Mouse (Mus musculus) embryonic facial prominence, embryonic 14.5 days (tissue): ENCODE results near the gene Pigl. TPM values are rescaled to one million over a fixed set of nuclear protein-coding genes. Genes with fewer than 3 reads are reported as not detected.
A peak's percentile ranks its signal among the peaks of the same experiment; 100 is the strongest.

Experiments used
- ATAC-seq: fragments of 200-750 bp; cut with Nextera tagmentation; 2 replicates; pipeline ENCODE4 v1.8.0; 2017; ENCODE audit warnings: low read depth, moderate number of reproducible peaks, moderate TSS enrichment
- DNase-seq: peaks from one replicate; pipeline ENCODE4 v3.0.0-alpha.2; 2015; ENCODE audit warnings: low spot score
- H3K27ac ChIP-seq: fragments of 300-500 bp; sonication (generic); replicated peaks from 2 replicates; pipeline ENCODE4 v1.5.1; 2014; ENCODE audit warnings: low read depth, mild to moderate bottlenecking, low read length, moderate library complexity
- H3K27me3 ChIP-seq: fragments of 300-500 bp; sonication (generic); replicated peaks from 2 replicates; pipeline ENCODE4 v1.6.1; 2014; ENCODE audit warnings: low read length; ENCODE audit not compliant: control insufficient read depth, insufficient read depth
- H3K36me3 ChIP-seq: fragments of 300-500 bp; sonication (generic); 2 replicates; pipeline ENCODE4 v1.6.1; 2014; ENCODE audit warnings: low read length, mixed read lengths; ENCODE audit not compliant: control insufficient read depth, insufficient read depth
- H3K4me1 ChIP-seq: fragments of 300-500 bp; sonication (generic); 2 replicates; pipeline ENCODE4 v1.6.1; 2014; ENCODE audit warnings: antibody characterized with exemption, low read length; ENCODE audit not compliant: control insufficient read depth, insufficient read depth
- H3K4me2 ChIP-seq: fragments of 300-500 bp; sonication (generic); 2 replicates; pipeline ENCODE4 v1.6.1; 2014; ENCODE audit warnings: low read depth, mild to moderate bottlenecking, low read length, moderate library complexity, mixed read lengths
- H3K4me3 ChIP-seq: fragments of 300-500 bp; sonication (generic); 2 replicates; pipeline ENCODE4 v1.5.1; 2014; ENCODE audit warnings: low read depth, mild to moderate bottlenecking, low read length
- H3K9ac ChIP-seq: fragments of 300-500 bp; sonication (generic); 2 replicates; pipeline ENCODE4 v1.6.1; 2014; ENCODE audit warnings: low read depth, mild to moderate bottlenecking, low read length, moderate library complexity, mixed read lengths
- H3K9me3 ChIP-seq: fragments of 300-500 bp; sonication (generic); 2 replicates; pipeline ENCODE4 v1.6.1; 2016; ENCODE audit warnings: low read length; ENCODE audit not compliant: control insufficient read depth
- WGBS: fragments of 180-500 bp; shearing (Covaris S2); extraction: QIAGEN DNeasy Blood & Tissue Kit; methylation state at CpG from one replicate; pipeline ENCODE4 v1.1.7; 2014; 5-methylcytosine and 5-hydroxymethylcytosine counted together
- polyA plus RNA-seq: library from polyadenylated mRNA; unstranded; fragments of >200 nt; fragmentation: Nextera tagmentation; extraction: Ambion mirVana; gene quantifications from 2 replicates; pipeline ENCODE4 v1.2.1, GENCODE M21; 2014

The Pigl gene
- polyA plus RNA-seq, 1 experiment from 2014 or later = 6.6 TPM

DNA sequence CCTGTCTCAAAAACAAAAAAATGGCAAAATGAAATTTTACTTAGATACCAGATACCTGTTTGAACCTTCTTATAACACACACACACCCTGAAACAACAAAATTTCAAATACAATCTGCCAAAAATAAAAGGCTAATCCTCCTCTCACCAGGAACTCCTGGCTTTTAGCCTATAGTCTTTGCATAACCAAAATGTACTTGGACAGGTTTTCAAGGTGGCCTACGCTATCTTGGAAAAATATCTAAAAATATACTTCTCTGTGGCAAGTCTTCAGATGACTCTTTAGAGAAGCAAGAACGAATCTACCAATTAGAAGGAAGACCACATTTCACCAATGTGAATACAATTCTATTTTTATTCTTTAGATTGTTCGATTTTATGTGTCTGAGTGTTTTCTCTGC lies 12.5 kb upstream of the Pigl start:
- peaks cover 23% of the 10 kb centered on the region for H3K36me3 ChIP-seq
- H3K27me3 ChIP-seq = no peaks in the 10 kb centered on the region
- 93% methylated on average over 3 of the region's 3 CpGs for WGBS
- H3K4me1 ChIP-seq = no peaks in the 10 kb centered on the region
- no peak for DNase-seq
- ATAC-seq = no peak
- H3K4me2 ChIP-seq = no peak overlapping the region
- no peak overlapping the region for H3K9ac ChIP-seq
- no peak overlapping the region for H3K27ac ChIP-seq
- no peaks in the 10 kb centered on the region for H3K9me3 ChIP-seq
- no peak overlapping the region for H3K4me3 ChIP-seq

DNA sequence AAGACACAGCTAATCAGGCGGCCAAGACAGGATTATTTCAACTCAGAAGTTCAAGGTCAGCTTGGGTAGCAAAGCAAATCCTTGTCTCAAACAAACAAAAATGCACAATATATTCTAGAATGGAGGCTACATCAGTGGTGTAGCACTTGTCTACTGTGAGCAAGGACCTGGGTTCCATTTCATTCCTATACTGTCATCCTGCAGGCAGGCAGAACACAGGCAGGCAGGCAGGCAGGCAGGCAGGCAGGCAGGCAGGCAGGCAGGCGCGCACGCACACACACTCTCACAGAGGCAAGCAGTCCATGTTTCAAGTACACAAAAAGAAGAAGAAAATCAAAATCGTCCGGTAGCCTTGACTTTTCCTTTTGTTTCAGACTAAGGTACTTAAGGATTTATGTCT lies 9.3 kb upstream of the Pigl start:
- ATAC-seq = no peak
- H3K9ac ChIP-seq = no peak overlapping the region
- 95% methylated on average over 6 of the region's 6 CpGs for WGBS

DNA sequence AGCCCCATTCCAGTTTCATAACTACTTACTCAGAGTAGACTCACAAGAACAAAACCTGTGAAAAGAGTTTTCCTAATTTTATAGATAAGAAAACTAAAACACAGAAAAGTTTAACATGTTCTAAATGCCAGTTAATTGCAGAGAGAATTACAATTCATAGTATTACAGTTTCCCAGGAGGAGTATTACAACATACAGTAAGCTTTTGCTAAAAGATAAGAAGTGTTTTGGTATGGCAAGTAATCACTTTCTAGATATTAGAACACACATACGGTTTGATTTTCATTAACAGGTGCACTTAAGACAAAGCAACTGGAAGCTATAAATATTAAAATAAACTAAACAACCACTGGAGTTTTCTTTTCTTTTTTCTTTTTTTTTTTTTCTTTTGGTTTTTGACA lies 3.1 kb upstream of the Pigl start:
- Histone ChIP-seq H3K9ac (no peak overlapping the region), H3K27ac (no peak overlapping the region), H3K4me1 (peaks cover 3% of the 10 kb centered on the region; the same call in 1 of the 2 replicates), H3K36me3 (0 out of 2 replicates have a peak, but pooled peaks cover 4% of the 10 kb centered on the region), H3K4me3 (no peak overlapping the region), H3K9me3 (no peaks in the 10 kb centered on the region), H3K4me2 (peak overlapping the region; percentile 87), H3K27me3 (no peaks in the 10 kb centered on the region)
- ATAC-seq (no peak), DNase-seq (no peak)
- WGBS = 69% methylated on average over 1 of the region's 1 CpGs

More for the DNA sequence above, 9.3 kb upstream of the Pigl start:
- Histone ChIP-seq H3K9me3 (no peaks in the 10 kb centered on the region), H3K4me1 (no peaks in the 10 kb centered on the region), H3K27ac (no peak overlapping the region), H3K27me3 (no peaks in the 10 kb centered on the region), H3K36me3 (peaks cover 25% of the 10 kb centered on the region), H3K4me3 (no peak overlapping the region), H3K4me2 (no peak overlapping the region)
- no peak for DNase-seq

DNA sequence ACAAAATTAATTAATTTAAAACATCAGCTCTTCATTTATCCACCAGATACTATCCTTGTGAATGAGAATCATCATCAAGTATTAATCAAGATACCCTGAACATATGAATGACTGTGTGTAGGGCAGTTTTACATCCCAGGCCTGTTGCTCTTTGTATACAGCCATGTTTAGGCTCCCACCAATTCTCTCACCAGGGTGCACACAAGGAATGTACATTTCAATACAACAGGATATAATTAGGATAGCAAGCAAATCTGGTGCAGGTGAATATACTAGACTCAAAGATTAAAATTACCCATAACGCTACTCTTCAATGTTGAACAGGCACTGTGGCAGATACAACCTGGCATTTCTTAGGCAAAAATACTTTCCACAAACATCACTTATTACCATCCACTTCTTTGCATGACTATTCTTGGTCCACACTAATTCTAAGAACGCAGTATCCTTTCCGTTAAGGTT lies 2.2 kb upstream of the Pigl start:
- H3K9ac ChIP-seq = peak overlapping the region; percentile 99
- no peak for ATAC-seq
- H3K27ac ChIP-seq = no peak overlapping the region
- peak overlapping the region; percentile 97 for H3K4me3 ChIP-seq
- H3K4me1 ChIP-seq = peaks cover 3% of the 10 kb centered on the region; the same call in 1 of the 2 replicates
- peak; percentile 14 for DNase-seq
- H3K27me3 ChIP-seq = no peaks in the 10 kb centered on the region
- no peaks in the 10 kb centered on the region for H3K9me3 ChIP-seq
- no peaks in the 10 kb centered on the region for H3K36me3 ChIP-seq
- H3K4me2 ChIP-seq = peak overlapping the region; percentile 87
- WGBS = 6% methylated on average over 3 of the region's 3 CpGs

DNA sequence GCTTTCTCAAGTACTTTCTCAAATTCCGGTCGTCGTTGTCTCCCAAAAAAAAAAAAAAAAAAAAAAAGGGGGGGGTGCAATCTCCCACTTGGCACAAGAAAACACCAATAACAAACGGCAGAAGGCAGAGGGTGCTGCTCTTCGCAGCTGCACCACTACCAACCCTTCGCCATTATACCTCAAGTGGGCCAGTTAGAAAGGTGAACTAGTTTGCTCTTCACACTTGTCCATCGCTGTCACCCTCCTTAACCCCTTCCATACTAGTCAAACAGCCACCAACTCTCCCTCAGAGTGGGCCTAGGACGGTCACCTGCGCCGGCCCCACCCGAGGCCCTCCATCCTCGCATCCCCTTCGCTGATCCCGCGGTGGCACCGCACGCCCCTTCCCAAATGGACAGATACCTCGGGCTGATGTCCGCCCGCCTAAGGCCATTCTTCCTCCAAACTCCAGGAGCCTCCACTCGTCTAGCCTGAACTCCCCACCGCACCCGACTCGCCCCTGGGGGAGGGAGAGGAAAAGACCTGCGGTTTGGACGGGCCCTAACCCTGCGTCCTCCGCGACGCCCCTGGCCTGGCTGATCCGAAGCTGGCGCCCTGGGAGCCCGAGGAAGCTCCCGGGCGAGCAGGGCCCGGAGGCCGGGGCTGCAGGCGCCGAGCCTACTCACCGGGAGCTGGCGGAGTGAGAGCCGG lies 1.6 kb upstream of the Pigl start:
- peak; percentile 76 for ATAC-seq
- H3K36me3 ChIP-seq = 0 out of 2 replicates have a peak, but pooled peaks cover 1% of the 10 kb centered on the region
- H3K9me3 ChIP-seq = no peaks in the 10 kb centered on the region
- H3K9ac ChIP-seq = peak overlapping the region; percentile 99
- no peaks in the 10 kb centered on the region for H3K27me3 ChIP-seq
- peak overlapping the region; percentile 87 for H3K4me2 ChIP-seq
- H3K4me3 ChIP-seq = peak overlapping the region; percentile 97
- peak overlapping the region; percentile 97 for H3K27ac ChIP-seq
- peaks cover 3% of the 10 kb centered on the region; the same call in 1 of the 2 replicates for H3K4me1 ChIP-seq
- under 1% methylated on average over 30 of the region's 42 CpGs for WGBS
- DNase-seq = peak; percentile 74

DNA sequence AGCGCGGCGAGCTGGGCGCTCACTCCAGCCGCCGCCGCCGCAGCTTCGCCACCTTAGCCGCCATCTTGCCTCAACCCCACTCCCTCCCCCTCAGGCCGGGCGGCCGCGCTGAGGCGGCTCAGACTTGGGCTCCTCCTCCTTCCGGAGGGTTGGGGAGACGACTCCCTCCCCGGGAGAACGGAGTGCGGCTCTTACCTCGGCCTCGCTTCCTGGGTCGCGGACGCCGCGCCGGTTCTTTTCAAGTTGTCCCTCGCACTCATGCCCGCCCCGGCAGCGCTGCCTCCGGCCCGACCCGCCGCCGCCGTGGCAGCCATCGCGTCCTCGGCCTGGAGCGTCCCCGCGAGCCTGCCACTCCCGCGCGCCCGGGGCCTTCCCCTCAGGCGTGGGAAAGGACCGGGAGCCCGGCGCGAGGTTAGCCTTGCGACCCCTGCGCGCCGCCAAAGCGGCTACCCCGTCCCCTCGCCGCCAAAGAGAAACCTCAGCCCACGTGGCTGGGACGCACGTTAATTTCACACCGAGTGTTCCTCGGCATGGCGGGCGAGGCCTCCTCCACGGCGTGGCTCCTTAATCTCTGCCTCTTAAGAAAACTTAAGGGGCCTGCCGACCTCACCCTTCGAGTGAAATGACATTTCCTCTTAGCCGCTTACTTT lies 894 bp upstream of the Pigl start:
- peak overlapping the region; percentile 87 for H3K4me2 ChIP-seq
- H3K27me3 ChIP-seq = no peaks in the 10 kb centered on the region
- 0 out of 2 replicates have a peak, but pooled peaks cover 2% of the 10 kb centered on the region for H3K36me3 ChIP-seq
- peaks cover 3% of the 10 kb centered on the region; the same call in 1 of the 2 replicates for H3K4me1 ChIP-seq
- ATAC-seq (peak; percentile 96), DNase-seq (peak; percentile 96)
- no peaks in the 10 kb centered on the region for H3K9me3 ChIP-seq
- under 1% methylated on average over 31 of the region's 73 CpGs for WGBS
- peak overlapping the region; percentile 97 for H3K27ac ChIP-seq
- peak overlapping the region; percentile 97 for H3K4me3 ChIP-seq
- H3K9ac ChIP-seq = peak overlapping the region; percentile 99

DNA sequence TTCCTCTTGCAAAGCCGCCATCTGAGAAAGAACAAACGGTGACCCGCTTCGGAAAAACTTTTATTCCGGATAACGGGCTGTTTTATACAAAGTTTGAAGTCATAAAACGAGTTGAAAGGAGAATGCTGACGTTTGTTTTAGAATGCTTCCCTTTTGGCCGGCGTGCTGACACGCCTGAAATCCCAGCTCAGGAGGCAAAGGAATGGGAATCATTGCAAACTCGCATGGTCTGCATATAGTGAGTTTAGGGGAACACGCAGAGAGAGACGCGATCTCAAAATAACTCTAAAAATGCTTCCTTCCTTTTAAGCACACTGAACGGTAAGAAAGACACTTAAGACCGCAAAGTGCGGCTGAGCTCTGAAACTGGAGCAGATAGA lies 379 bp upstream of the Pigl start:
- peak overlapping the region; percentile 97 for H3K27ac ChIP-seq
- H3K4me3 ChIP-seq = peak overlapping the region; percentile 97
- H3K27me3 ChIP-seq = no peaks in the 10 kb centered on the region
- WGBS = 0% methylated on average over 18 of the region's 18 CpGs
- H3K9me3 ChIP-seq = no peaks in the 10 kb centered on the region
- H3K9ac ChIP-seq = peak overlapping the region; percentile 99
- DNase-seq = no peak
- 0 out of 2 replicates have a peak, but pooled peaks cover 2% of the 10 kb centered on the region for H3K36me3 ChIP-seq
- H3K4me2 ChIP-seq = peak overlapping the region; percentile 87
- H3K4me1 ChIP-seq = peaks cover 3% of the 10 kb centered on the region; the same call in 1 of the 2 replicates
- ATAC-seq = no peak

DNA sequence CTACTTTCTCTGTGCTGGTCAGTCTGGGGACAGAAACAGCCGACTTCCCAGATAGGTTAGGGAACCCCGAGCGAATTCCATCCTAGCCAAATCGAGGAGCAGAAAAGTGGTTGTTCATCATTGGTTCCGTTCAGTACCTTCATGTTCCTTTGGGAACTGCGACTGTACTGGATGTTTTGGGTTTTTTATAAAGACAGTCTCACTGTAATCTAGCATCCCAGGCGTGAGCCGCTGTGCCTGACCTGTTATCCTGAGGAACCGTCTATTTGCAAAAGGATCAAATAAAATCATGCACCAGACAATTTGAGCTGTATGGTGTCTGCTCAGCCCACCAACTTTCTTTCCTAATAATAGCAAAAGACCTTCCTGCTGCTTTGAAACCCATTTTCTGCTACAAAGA lies 520 bp downstream of the Pigl start:
- Histone ChIP-seq H3K27me3 (no peaks in the 10 kb centered on the region), H3K9me3 (no peaks in the 10 kb centered on the region), H3K36me3 (0 out of 2 replicates have a peak, but pooled peaks cover 2% of the 10 kb centered on the region), H3K27ac (peak overlapping the region; percentile 97), H3K9ac (peak overlapping the region; percentile 99), H3K4me2 (peak overlapping the region; percentile 87), H3K4me1 (peaks cover 3% of the 10 kb centered on the region; the same call in 1 of the 2 replicates), H3K4me3 (peak overlapping the region; percentile 97)
- ATAC-seq = no peak
- no peak for DNase-seq
- WGBS = 2% methylated on average over 9 of the region's 9 CpGs
